Mouse (Mus musculus): ENCODE measurements around the gene Piezo1.

GRCm38 (mm10) chr8:122572751-122573150 is 21.6 kb upstream of the Piezo1 start:
- TF ChIP-seq CTCF (IDR thresholded peaks at IDR 0.05; ENCODE audit: low read depth, low read length) = no peak
- TF ChIP-seq POLR2A (IDR thresholded peaks at IDR 0.05; ENCODE audit: borderline replicate concordance, low read depth, low read length) = no peak

Data from bone marrow macrophage, adult 2 months (primary cell).